Mouse (Mus musculus) adrenal gland, adult 10 weeks (tissue): ENCODE results near the gene Ppp1r14b. TPM values are rescaled to one million over a fixed set of nuclear protein-coding genes. Genes with fewer than 3 reads are reported as not detected.

Source experiments
- polyA plus RNA-seq: library from polyadenylated mRNA; stranded (reverse); fragments of 350-450 nt; fragmentation: Illumina TruSeq; extraction: RNeasy Lipid Tissue Mini Kit (QIAGEN cat#74804); gene quantifications from one replicate; pipeline ENCODE4 v1.2.3, GENCODE M21; 2014; ENCODE audit warnings: low read depth, low replicate concordance

Gene Ppp1r14b
- 6.6 TPM for polyA plus RNA-seq

DNA sequence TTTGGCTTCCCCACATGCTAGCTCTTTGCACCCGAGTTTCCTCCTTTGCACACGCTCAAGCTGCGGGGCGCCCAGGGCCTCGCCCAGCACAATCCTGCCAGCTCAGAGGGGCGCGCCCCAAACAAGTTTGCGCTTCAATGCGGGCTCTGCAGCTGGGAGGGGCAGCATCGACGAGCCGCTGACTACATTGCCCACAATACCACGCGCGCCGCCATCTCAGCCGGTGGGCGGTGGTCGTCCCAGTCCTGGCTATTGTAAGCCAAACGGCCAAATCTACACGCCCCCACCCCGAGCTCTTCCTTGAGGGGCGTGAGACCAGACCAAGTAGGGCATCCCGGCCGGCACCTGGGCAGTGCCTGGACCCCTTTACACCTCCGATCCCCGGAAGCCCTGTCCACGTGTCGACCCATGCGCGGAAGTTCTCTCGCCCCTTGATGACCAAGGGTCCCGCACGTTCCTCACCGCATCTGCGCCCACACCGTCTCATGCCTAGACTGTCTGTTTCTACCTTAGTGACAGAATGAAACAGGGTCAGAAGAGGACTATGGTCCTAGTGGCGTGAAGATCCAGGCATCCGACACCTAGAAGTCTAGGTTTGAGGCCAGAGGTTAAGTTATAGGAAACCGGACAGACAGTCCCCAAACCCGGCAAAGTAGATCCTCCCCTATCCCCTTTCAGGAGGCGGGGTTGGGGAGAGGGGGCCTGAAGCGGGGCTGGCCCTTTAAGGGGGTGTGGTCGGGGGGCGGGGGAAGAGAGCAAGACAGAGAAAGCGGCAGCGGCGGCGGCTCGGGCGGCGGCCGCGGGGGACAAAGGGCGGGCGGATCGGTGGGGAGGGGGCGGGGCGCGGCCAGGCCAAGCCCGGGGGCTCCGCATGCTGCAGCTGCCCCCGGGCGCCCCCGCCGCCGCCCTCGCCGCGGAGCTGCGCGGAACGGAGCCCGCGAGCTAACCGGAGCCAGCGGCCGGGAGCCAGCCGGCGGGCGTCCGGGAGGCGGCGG, at the start of gene Ppp1r14b:
Ppp1r14b (plus strand) TSS at position 758 of the 995 bp plus-strand sequence.

DNA sequence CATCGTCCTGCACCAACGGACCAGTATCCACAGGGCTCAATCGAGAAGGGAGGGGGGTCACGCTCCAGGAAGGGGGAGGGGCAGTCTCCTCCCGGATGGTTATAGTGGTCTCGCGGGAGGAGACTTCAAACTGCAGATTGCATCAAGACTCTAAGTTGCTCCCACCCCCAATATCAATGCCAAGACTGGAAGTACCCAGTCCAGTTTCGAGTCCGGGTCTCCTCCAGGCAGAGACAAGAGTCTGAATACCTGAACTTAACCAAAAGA, 49.5 kb upstream of the Ppp1r14b start, which contains the start of gene Catsperz:
Catsperz (minus strand) TSS at position 74 of the 267 bp plus-strand sequence.

GRCm38 (mm10) chr19:6934195-6934977, 40.4 kb upstream of the Ppp1r14b start, which contains the start of gene Kcnk4:
Kcnk4 (minus strand) TSS chr19:6934515.

GRCm38 (mm10) chr19:6941372-6942248, 33.2 kb upstream of the Ppp1r14b start, which contains the start of gene Bad:
Bad (plus strand) TSS chr19:6941861.

DNA sequence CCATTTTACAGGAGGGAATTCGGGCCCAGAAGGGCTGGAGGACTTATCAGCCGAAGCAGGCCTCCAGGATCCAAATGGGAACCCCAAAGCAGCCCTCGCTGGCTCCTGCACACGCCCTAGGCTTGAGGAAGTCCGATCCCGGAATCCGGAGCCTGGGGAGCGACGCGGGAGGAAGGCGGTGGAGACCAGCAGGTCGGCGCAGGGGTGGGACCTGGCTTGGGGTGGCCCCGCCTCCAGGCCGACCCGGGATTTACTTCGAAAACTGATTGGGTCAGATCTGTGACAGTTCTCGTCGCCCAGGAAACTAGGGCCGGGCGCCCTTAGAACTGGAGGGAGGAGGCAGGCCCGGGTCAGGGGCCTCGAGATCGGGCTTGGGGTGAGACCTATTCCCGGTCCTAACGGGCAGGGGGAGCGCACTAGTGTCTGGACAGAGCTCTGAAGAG, 32.5 kb upstream of the Ppp1r14b start, which contains the start of gene Gpr137:
Gpr137 (minus strand) TSS at position 232 of the 443 bp plus-strand sequence.

GRCm38 (mm10) chr19:6975537-6976521, 1.1 kb downstream of the Ppp1r14b start, which contains the start of gene Plcb3:
Plcb3 (minus strand) TSS chr19:6976470.

DNA sequence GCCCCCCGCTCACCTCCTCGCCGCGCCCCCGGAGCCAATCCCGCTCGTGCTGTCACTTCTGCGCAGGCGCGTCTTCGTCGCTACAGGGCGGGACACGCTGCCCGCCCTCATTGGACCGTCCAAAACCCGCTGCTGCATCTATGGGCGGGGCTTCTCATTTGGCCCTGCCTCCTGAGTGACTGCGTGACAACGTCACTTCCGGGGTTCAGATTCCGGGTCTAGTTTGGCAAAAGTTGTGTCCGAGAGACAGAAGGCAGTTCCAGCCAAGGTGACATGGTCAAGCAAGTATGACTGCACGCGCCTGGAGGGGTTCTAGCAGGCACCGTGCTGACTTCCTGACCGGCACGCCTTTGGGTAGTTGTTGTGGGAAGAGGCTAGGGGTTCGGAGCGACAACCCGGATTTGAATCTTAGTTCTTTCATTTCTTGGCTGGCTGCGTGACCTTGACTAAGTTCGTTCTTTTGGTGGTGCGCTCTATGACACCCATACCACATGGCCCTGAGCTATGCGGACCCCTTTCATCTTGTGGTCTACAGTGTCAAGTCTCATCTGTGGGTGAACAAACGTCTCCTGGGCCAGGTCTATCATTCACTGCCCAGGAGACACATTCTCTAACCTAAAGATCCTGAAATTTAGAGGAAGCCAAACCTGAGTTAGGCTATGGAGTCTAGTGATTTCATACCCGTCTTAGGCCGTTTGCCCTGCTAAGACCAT, 5.8 kb downstream of the Ppp1r14b start, which contains the start of gene Fkbp2:
Fkbp2 (minus strand) TSS at position 121 of the 713 bp plus-strand sequence.

GRCm38 (mm10) chr19:6987061-6987903, 12.5 kb downstream of the Ppp1r14b start, which contains the start of gene Vegfb:
Vegfb (minus strand) TSS chr19:6987651.

GRCm38 (mm10) chr19:6992011-6992858, 17.5 kb downstream of the Ppp1r14b start, which contains the start of gene Dnajc4:
Dnajc4 (minus strand) TSS chr19:6992572.

GRCm38 (mm10) chr19:6996006-6996405, 21.2 kb downstream of the Ppp1r14b start, which contains the start of the genes Nudt22 and Trpt1:
Nudt22 (minus strand) TSS chr19:6996117.
Trpt1 (plus strand) TSS chr19:6996131.

DNA sequence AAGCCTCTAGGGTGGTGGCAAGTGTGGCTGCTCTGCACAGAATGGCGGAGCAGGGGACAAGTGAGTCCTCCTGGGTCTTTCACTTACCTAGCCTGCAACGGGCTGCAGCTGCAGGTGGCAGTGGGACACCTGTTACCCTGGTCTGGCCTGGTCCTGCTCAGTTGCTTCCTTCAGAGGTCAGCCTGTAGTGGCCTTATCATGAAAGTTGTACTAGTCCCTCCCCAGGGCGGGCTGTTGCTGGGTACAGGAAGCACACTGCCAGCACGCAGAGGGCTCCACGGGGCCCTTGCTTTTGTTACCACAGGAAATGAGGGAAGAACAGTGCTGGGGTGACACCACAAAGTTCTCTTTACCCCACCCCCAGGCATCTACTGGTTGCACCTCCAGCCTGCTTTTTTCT, 44.4 kb downstream of the Ppp1r14b start, which contains the start of gene Fermt3:
Fermt3 (minus strand) TSS at position 279 of the 400 bp plus-strand sequence.

Other genes with a start within 250 kb of the Ppp1r14b start
- not detected for gene Rps6ka4, start 134.3 kb upstream of the Ppp1r14b start, polyA plus RNA-seq
- gene Ccdc88b, start 116.8 kb upstream of the Ppp1r14b start, polyA plus RNA-seq = not detected
- gene Trmt112, start 65.3 kb upstream of the Ppp1r14b start, polyA plus RNA-seq = 34.2 TPM
- gene Prdx5, start 64.9 kb upstream of the Ppp1r14b start, polyA plus RNA-seq = 18.6 TPM
- gene Esrra, start 53.2 kb upstream of the Ppp1r14b start, polyA plus RNA-seq = 0.76 TPM
- gene Catsperz, start 49.6 kb upstream of the Ppp1r14b start, polyA plus RNA-seq = not detected
- gene Kcnk4, start 40.5 kb upstream of the Ppp1r14b start, polyA plus RNA-seq = not detected
- not detected for gene Bad, start 33.1 kb upstream of the Ppp1r14b start, polyA plus RNA-seq
- not detected for gene Gpr137, start 32.5 kb upstream of the Ppp1r14b start, polyA plus RNA-seq
- gene Plcb3, start 1.5 kb downstream of the Ppp1r14b start, polyA plus RNA-seq = 3.5 TPM
- gene Fkbp2, start 5.5 kb downstream of the Ppp1r14b start, polyA plus RNA-seq = 15.7 TPM
- gene Vegfb, start 12.7 kb downstream of the Ppp1r14b start, polyA plus RNA-seq = 12.7 TPM
- gene Dnajc4, start 17.6 kb downstream of the Ppp1r14b start, polyA plus RNA-seq = 2.3 TPM
- 1.3 TPM for gene Nudt22, start 21.1 kb downstream of the Ppp1r14b start, polyA plus RNA-seq
- gene Trpt1, start 21.2 kb downstream of the Ppp1r14b start, polyA plus RNA-seq = not detected
- 0.17 TPM for gene Fermt3, start 44.5 kb downstream of the Ppp1r14b start, polyA plus RNA-seq
- gene Stip1, start 65.0 kb downstream of the Ppp1r14b start, polyA plus RNA-seq = 112 TPM
- gene Macrod1, start 81.8 kb downstream of the Ppp1r14b start, polyA plus RNA-seq = 8.3 TPM
- gene Flrt1, start 130.8 kb downstream of the Ppp1r14b start, polyA plus RNA-seq = 0.35 TPM
- gene Otub1, start 231.3 kb downstream of the Ppp1r14b start, polyA plus RNA-seq = 24.6 TPM
- 87.4 TPM for gene Cox8a, start 242.6 kb downstream of the Ppp1r14b start, polyA plus RNA-seq